Mouse (Mus musculus) gastrocnemius, postnatal 36 days (tissue): ENCODE measurements around the gene Gm20517. TPM values are rescaled to one million over a fixed set of nuclear protein-coding genes. Genes with fewer than 3 reads are reported as not detected.

Source experiments
- DNase-seq, 2 experiments: peaks; one replicate each; pipeline ENCODE4 v3.0.0; 2022
- intact Hi-C: fragments of 180-260 bp; cut with DNase I; formaldehyde crosslinking; loops from one replicate; pipeline ENCODE4 v1.15.1; 2025
- total RNA-seq, 2 experiments: library from RNA; stranded (reverse); gene quantifications; 2 replicates each; pipeline ENCODE4 v1.2.3; 2021

Gm20517 gene
- total RNA-seq, 2 experiments from 2014 or later = 0.42 to 1.3 TPM

DNA sequence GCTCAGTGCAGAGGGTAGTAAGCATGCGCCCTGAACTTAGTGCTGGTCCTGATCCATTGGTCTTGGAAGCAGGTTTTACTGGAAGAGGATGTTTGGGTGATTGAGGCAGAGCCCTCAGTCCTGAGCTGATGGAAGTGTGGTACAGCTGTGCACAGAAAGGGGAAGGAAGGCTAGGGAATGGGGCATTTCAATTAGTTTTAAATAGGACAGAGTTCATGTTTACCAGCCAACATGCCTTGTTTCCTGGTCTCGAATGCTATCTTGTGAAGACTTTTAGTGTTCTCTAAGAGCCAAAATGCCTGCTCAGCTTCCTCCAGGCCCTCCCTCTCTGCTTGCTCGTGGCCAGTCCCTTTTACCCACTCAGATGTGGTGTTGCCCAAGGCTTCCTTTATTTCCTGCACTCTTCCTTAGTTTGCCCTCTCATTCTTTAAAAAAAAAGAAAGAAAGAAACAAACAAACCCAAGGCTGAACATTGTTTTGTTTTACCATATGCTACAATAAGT, 47.4 kb downstream of the Gm20517 start:
- no peak for DNase-seq
- intact Hi-C loops = no loop called here

DNA sequence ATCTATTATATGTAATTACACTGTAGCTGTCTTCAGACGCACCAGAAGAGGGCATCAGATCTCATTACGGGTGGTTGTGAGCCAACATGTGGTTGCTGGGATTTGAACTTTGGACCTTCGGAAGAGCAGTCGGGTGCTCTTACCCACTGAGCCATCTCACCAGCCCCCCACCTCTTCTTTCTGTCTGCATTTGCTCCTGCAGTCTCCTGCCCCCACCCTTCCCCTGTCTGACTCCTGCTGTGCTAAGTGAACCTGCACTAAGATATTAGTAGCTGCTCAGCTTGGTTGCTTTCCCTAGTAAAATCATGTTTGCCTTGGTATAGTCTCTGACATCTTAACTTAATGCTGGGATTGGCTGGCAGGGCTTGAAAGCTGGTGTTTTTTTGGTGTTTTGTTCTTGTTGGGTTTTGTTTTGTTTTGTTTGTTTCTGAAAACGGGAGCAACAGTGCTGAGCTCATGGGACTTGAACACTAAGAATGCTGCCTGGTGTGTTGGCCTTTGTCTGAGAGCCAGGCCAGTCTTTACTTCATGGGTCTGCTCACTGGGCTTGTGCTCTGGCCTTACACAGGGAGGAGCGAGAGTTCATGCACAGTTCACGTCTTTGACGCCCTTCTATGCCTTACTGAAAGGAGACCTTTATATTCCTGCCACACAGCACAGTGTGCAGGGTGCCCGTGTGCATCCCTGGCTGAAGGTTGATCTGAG, 51.8 kb downstream of the Gm20517 start:
- no peak for DNase-seq
- intact Hi-C loops = no loop called here

GRCm38 (mm10) chr17:47664474-47664873, 53.1 kb downstream of the Gm20517 start:
- intact Hi-C loops = no loop called here
- DNase-seq = no peak

DNA sequence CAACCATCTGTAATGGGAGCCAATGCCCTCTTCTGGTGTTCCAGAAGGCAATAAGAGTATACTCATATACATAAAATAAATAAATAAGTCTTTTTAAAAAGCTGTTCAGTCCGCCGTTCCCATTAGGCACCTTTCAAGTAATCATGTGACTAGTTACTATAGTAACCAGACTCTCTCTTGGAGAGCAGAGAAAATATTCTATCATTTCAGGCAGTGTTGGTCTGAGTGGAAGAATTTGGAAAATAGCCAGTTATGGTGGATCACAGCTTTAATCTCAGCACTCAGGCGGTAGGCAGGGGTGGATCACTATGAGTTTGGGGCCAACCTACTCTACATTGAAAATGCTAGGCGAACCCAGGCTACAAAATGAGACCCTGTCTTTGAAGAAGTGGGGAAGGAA, 57.8 kb downstream of the Gm20517 start:
- intact Hi-C loops = no loop called here
- no peak for DNase-seq

GRCm38 (mm10) chr17:47671988-47672310, 60.6 kb downstream of the Gm20517 start:
- intact Hi-C loops = loop anchor here (5.0 kb wide), 1 partner anchor 40 kb away; the partner anchor contains the start of gene Usp49
- DNase-seq = no peak

DNA sequence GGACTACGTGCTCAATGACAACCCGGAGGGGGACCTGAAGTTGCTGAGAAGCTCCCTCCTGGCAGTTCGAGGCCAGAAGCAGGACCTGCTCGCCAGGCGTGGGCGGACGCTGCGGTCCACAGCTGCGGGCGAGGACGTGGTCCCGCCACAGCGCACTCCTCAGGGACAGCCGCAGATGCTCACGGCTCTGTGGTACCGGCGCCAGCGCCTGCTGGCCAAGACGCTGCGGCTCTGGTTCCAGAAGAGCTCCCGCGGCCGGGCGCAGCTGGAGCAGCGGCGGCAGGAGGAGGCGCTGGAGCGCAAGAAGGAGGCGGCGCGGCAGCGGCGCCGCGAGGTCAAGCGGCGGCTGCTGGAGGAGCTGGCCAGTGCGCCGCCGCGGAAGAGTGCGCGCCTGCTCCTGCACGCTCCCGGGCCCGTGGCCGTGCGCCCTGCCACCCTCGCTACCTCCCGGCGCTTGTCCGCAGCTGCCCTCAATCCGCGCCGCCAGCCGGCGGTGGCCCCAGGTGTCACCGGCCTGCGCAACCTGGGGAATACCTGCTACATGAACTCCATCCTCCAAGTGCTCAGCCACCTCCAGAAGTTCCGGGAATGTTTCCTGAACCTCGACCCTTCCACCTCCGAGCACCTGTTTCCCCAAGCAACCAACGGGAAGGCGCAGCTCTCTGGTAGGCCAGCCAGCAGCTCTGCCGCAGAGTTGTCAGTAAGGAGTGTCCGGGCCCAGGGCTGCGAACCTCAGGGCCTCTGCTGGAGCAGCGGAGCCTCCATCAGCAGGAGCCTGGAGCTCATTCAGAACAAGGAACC, 61.1 kb downstream of the Gm20517 start:
- intact Hi-C loops = loop anchor here (5.0 kb wide), 1 partner anchor 40 kb away; the partner anchor contains the start of gene Usp49
- DNase-seq = peak; percentile 56 to 57

GRCm38 (mm10) chr17:47676581-47676980, 65.2 kb downstream of the Gm20517 start:
- intact Hi-C loops = loop anchor here (5.0 kb wide), 2 partner anchors 64 to 169 kb away; partner anchors contain the start of genes Bysl, Ccnd3, Gm20517 and Med20
- DNase-seq = peak; percentile 47 to 56

GRCm38 (mm10) chr17:47678238-47678637, 66.8 kb downstream of the Gm20517 start:
- no peak for DNase-seq
- intact Hi-C loops = loop anchor here (5.0 kb wide), 2 partner anchors 66 to 171 kb away; partner anchors contain the start of genes Bysl, Ccnd3, Gm20517 and Med20

DNA sequence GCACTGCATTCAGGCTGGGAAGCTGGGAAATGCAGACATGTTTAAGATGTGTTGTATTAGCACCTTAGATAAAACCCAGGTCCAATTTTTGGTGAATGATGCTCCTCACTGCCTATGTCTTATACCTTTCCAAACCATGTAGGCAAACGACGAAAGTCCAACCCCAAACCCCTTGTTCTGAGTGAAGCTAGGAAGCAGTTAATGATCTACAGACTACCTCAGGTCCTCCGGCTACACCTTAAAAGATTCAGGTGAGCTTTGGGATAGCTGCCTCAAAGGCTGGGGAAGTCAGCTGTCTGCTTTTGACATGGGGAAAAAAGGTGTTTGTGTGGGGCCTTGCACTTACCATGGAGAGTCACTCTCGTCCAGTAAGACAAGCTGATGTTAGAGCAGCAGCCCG, 67.3 kb downstream of the Gm20517 start:
- intact Hi-C loops = loop anchor here (5.0 kb wide), 2 partner anchors 66 to 171 kb away; partner anchors contain the start of genes Bysl, Ccnd3, Gm20517 and Med20

GRCm38 (mm10) chr17:47682836-47683235, 71.4 kb downstream of the Gm20517 start:
- DNase-seq = no peak
- intact Hi-C loops = no loop called here

More for the DNA sequence above, 67.3 kb downstream of the Gm20517 start:
- DNase-seq = no peak

GRCm38 (mm10) chr17:47687409-47688343, 76.3 kb downstream of the Gm20517 start:
- intact Hi-C loops = loop anchor here (5.0 kb wide), 1 partner anchor 185 kb away; the partner anchor contains the start of gene Taf8
- DNase-seq = peak; percentile 88 to 91

DNA sequence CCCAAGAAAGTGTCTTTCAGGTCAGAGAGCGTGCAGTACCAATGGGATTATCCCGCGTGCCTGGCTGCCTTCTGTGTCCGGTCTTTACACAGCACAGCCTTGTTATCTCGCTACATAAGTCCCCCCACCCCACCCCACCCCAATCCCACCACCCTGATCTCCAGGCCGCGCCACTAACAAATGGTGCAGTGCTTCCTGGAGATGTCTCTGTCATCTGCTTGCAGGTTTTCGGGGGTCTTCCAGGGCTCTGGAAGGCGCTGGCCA, 76.9 kb downstream of the Gm20517 start, which contains the start of gene Tomm6:
TSS of gene Tomm6 (minus strand) at position 43 of the 264 bp plus-strand sequence.
- DNase-seq = no peak
- intact Hi-C loops = loop anchor here (5.0 kb wide), 1 partner anchor 186 kb away; the partner anchor contains the start of gene Taf8

GRCm38 (mm10) chr17:47688608-47689575, 77.5 kb downstream of the Gm20517 start, which contains the start of gene Frs3:
TSS of gene Frs3 (plus strand) at chr17:47689030.
- intact Hi-C loops = loop anchor here (5.0 kb wide), 1 partner anchor 187 kb away; the partner anchor contains the start of gene Taf8
- DNase-seq = peak; percentile 40 to 45

DNA sequence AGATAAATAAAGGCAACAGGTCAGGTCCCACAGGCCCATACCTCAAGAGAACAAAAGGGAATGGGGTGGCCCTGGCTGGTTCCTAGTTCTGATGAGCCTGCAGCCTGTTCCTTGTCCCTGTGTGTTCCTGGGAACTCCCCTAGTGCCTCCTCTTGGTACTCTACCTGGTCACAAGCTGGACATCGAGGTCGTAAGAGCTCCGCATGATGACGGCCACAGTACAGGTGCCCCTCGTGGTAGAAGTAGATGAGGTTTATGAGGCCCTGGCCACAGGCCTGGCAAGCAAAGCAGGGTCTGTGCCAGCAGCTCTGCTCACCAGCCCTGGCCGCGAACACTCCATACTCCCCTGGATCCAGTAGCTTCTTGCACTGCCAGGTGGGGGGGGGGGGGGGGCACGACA, 78.5 kb downstream of the Gm20517 start:
- intact Hi-C loops = loop anchor here (5.0 kb wide), 1 partner anchor 188 kb away; the partner anchor contains the start of gene Taf8
- no peak for DNase-seq

- DNase-seq = no peak
- intact Hi-C loops = no loop called here
Observed at GRCm38 (mm10) chr17:47691650-47692049, 80.3 kb downstream of the Gm20517 start.

DNA sequence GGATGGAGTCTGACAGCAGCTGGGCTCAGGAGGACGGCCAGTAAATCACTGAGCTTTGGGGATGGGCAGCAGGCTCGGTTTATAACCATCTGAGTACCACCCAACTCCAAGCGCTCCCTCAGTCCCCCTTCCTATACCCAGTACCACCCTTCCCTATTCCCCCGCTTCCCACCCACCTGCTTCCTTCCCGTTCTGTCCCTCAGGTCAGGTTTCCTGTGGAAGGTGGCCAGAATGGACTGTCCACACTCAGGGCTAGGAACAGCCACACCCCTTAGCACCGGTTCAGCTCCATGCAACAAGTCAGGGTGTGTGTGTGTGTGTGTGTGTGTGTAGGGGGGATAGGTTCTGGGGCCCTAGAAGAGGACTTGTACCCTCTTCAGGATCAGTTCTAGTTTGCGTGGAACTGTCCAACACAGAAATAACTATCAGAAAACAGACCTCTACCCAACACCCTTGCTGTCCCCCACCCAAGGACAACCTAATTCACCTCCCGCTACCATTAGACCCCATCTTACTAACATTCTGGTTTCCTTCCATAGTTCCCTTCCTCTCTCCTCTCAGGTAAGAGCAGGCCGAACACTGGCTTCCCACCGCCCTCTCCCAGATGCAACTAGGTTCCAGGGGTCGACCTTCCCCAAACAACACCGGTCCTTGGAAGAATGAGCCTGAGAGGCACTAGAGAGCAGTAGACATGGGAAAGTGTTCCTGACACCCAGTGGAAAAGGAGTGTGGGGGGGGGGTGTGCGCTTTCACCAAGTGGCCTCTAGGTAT, 82.5 kb downstream of the Gm20517 start:
- intact Hi-C loops = no loop called here
- no peak for DNase-seq

DNA sequence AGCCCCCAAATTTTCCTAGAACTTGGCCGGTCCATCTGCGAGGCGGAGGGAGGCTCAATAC, 82.9 kb downstream of the Gm20517 start, which contains the start of gene Gm21981:
TSS of gene Gm21981 (minus strand) at position 14 of the 61 bp plus-strand sequence.
- intact Hi-C loops = no loop called here
- DNase-seq = no peak

- peak; percentile 96 to 99 for DNase-seq
- intact Hi-C loops = no loop called here
Observed at GRCm38 (mm10) chr17:47694503-47695336, 83.3 kb downstream of the Gm20517 start, which contains the start of gene Prickle4. TSS of gene Prickle4 (minus strand) at chr17:47694736.
